Comparison of ENCODE assay signal across 9 mouse cellular contexts in genomic region chr14:103844011-103844549, GRCm38 (mm10). TPM values are rescaled to one million over a fixed set of nuclear protein-coding genes. Genes with fewer than 3 reads are reported as not detected.
DNase-seq lines count a peak whose midpoint lies in the region; ATAC-seq and TF ChIP-seq lines count a peak whose summit lies in the region.
"Had no signal": no experiment of that assay in that cellular context is flagged by ENCODE, and none has a peak within 500 bp of the region (broad histone marks: within the 10 kb centered on the region; RNA-seq: fewer than 3 reads in every experiment).

Ednrb (minus strand) TSS chr14:103844402.

- H3K27ac ChIP-seq in left cerebral cortex, adult 2 months, result no peak within 1 kb of the TSS; the same call in 1 of the 2 replicates
- peak within 1 kb of the TSS; percentile 79 for H3K27ac ChIP-seq in heart, embryonic 13.5 days (replicated peaks)
- H3K27ac ChIP-seq in kidney, embryonic 15.5 days, result peak within 1 kb of the TSS; percentile 73
- no peak within 1 kb of the TSS for H3K27ac ChIP-seq in liver, embryonic 15.5 days (replicated peaks)
- H3K27ac ChIP-seq in neural tube, embryonic 13.5 days (replicated peaks), result peak within 1 kb of the TSS; percentile 84

- H3K4me3 ChIP-seq in left cerebral cortex, adult 2 months, result peak within 1 kb of the TSS; percentile 52
- H3K4me3 ChIP-seq in heart, embryonic 13.5 days, result peak within 1 kb of the TSS; percentile 62
- peak within 1 kb of the TSS; percentile 55 for H3K4me3 ChIP-seq in kidney, embryonic 15.5 days (replicated peaks)
- H3K4me3 ChIP-seq in liver, embryonic 15.5 days (replicated peaks), result peak within 1 kb of the TSS; percentile 39
- peak within 1 kb of the TSS; percentile 60 for H3K4me3 ChIP-seq in neural tube, embryonic 13.5 days

- H3K27me3 ChIP-seq in heart, embryonic 13.5 days (replicated peaks), result peaks cover 7% of the 10 kb centered on the region
- peaks cover 31% of the 10 kb centered on the region; the same call in 1 of the 2 replicates for H3K27me3 ChIP-seq in kidney, embryonic 15.5 days
- H3K27me3 ChIP-seq in liver, embryonic 15.5 days, result peaks cover 25% of the 10 kb centered on the region
- H3K27me3 ChIP-seq in neural tube, embryonic 13.5 days, result no peaks in the 10 kb centered on the region

- H3K9me3 ChIP-seq in heart, embryonic 13.5 days, result no peaks in the 10 kb centered on the region
- no peaks in the 10 kb centered on the region for H3K9me3 ChIP-seq in kidney, embryonic 15.5 days (replicated peaks)
- H3K9me3 ChIP-seq in liver, embryonic 15.5 days (replicated peaks), result no peaks in the 10 kb centered on the region
- no peaks in the 10 kb centered on the region for H3K9me3 ChIP-seq in neural tube, embryonic 13.5 days

- H3K4me2 ChIP-seq in heart, embryonic 13.5 days, result peak within 1 kb of the TSS; percentile 86
- H3K4me2 ChIP-seq in kidney, embryonic 15.5 days, result peak within 1 kb of the TSS; percentile 95
- H3K4me2 ChIP-seq in liver, embryonic 15.5 days, result peak within 1 kb of the TSS; percentile 56
- H3K4me2 ChIP-seq in neural tube, embryonic 13.5 days, result peak within 1 kb of the TSS; percentile 98

- H3K36me3 ChIP-seq in heart, embryonic 13.5 days, result no peaks in the 10 kb centered on the region
- no peaks in the 10 kb centered on the region for H3K36me3 ChIP-seq in kidney, embryonic 15.5 days
- H3K36me3 ChIP-seq in liver, embryonic 15.5 days (replicated peaks), result no peaks in the 10 kb centered on the region
- H3K36me3 ChIP-seq in neural tube, embryonic 13.5 days, result no peaks in the 10 kb centered on the region

- H3K4me1 ChIP-seq in heart, embryonic 13.5 days, result peaks cover 12% of the 10 kb centered on the region
- peaks cover 15% of the 10 kb centered on the region for H3K4me1 ChIP-seq in kidney, embryonic 15.5 days
- no peaks in the 10 kb centered on the region for H3K4me1 ChIP-seq in liver, embryonic 15.5 days (replicated peaks)
- peaks cover 13% of the 10 kb centered on the region for H3K4me1 ChIP-seq in neural tube, embryonic 13.5 days (replicated peaks)

- ATAC-seq in heart, embryonic 13.5 days (ENCODE audit: extremely low read depth, insufficient number of reproducible peaks, low FRiP score, low TSS enrichment), result no peak; the same call in 1 of the 2 replicates
- peak; percentile 75 for ATAC-seq in kidney, embryonic 15.5 days (replicated peaks; ENCODE audit: low FRiP score)
- ATAC-seq in liver, embryonic 15.5 days (ENCODE audit: insufficient read depth), result no peak
- ATAC-seq in neural tube, embryonic 13.5 days (ENCODE audit: low read depth), result peak; percentile 88
- ATAC-seq: Patski had no signal

- intact Hi-C loops in left cerebral cortex, adult 2 months (cut with DNase I), result loop anchor here (5.0 to 10.0 kb wide), 2 partner anchors 119 to 183 kb away; no protein-coding TSS in a partner anchor

- no peak for TF ChIP-seq CTCF in left cerebral cortex, adult 2 months (IDR thresholded peaks at IDR 0.05)

- peak in 1 of 2 experiments; percentile 17 for DNase-seq in left cerebral cortex, adult 2 months (ENCODE audit: extremely low spot score in 1 of 2, low spot score in 2 of 2)
- DNase-seq in left cerebral cortex, adult 11 months (ENCODE audit: low spot score), result no peak
- peak; percentile 82 for DNase-seq in embryo, embryonic 11 days
- DNase-seq in c-Kit-positive CD71-positive TER-119-positive erythroid progenitor cells, embryonic 14.5 days (ENCODE audit: low spot score), result no peak

- H3K9ac ChIP-seq in heart, embryonic 13.5 days, result peak within 1 kb of the TSS; percentile 81
- H3K9ac ChIP-seq in kidney, embryonic 15.5 days, result peak within 1 kb of the TSS; percentile 54
- H3K9ac ChIP-seq in liver, embryonic 15.5 days, result no peak within 1 kb of the TSS
- H3K9ac ChIP-seq in neural tube, embryonic 13.5 days, result peak within 1 kb of the TSS; percentile 74

- under 1% methylated on average over 24 of the region's 24 CpGs for WGBS in heart, embryonic 13.5 days
- WGBS in kidney, embryonic 15.5 days, result under 1% methylated on average over 24 of the region's 24 CpGs
- WGBS in liver, embryonic 15.5 days (ENCODE audit: insufficient replicate concordance), result 2% methylated on average over 24 of the region's 24 CpGs
- under 1% methylated on average over 24 of the region's 24 CpGs for WGBS in neural tube, embryonic 13.5 days

RNA-seq across cellular contexts. Expression of gene Ednrb, which starts in this region (rescaled TPM):
- 10 to 100 TPM; 26.9 to 33.1 TPM for total RNA-seq in left cerebral cortex, adult 2 months (2021)
- 102 and 107 TPM in 2 replicates for polyA plus RNA-seq in heart, embryonic 13.5 days (2015; fragmentation: Nextera tagmentation; extraction: Ambion mirVana)
- polyA plus RNA-seq in kidney, embryonic 15.5 days (2015; fragmentation: Nextera tagmentation; extraction: Ambion mirVana), result 47.2 and 48.2 TPM in 2 replicates
- polyA plus RNA-seq in liver, embryonic 15.5 days (2015; fragmentation: Nextera tagmentation; extraction: Ambion mirVana), result 5.9 and 7.0 TPM in 2 replicates
- polyA plus RNA-seq in neural tube, embryonic 13.5 days (2015; fragmentation: Nextera tagmentation; extraction: Ambion mirVana), result 152 and 160 TPM in 2 replicates

Comparison
In these comparisons a context has a peak if more than half of its experiments do, and no peak if none do; other contexts are left out.
1. H3K27ac ChIP-seq: peak in heart, embryonic 13.5 days (single experiment), kidney, embryonic 15.5 days (single experiment) and neural tube, embryonic 13.5 days (single experiment); none in left cerebral cortex, adult 2 months (single experiment) and liver, embryonic 15.5 days (single experiment).
2. ATAC-seq: peak in kidney, embryonic 15.5 days (single experiment) and neural tube, embryonic 13.5 days (single experiment); none in heart, embryonic 13.5 days (single experiment) and liver, embryonic 15.5 days (single experiment).
3. Peak in every context shown above with its lines, with median percentiles within 50 percentile points of each other: H3K4me3 ChIP-seq and H3K4me2 ChIP-seq.